In genomic region chr9:67208420-67208819, GRCm38 (mm10) we compare ENCODE assay signal across 13 mouse cellular contexts.
DNase-seq lines count a peak whose midpoint lies in the region; ATAC-seq and TF ChIP-seq lines count a peak whose summit lies in the region.
"Had no signal": no experiment of that assay in that cellular context is flagged by ENCODE, and none has a peak within 500 bp of the region (broad histone marks: within the 10 kb centered on the region; RNA-seq: fewer than 3 reads in every experiment).

No protein-coding gene starts in this region.

- H3K9me3 ChIP-seq in heart, postnatal 0 days (replicated peaks; ENCODE audit: control insufficient read depth, low read length), result no peaks in the 10 kb centered on the region
- H3K9me3 ChIP-seq in limb, embryonic 10.5 days (replicated peaks), result no peaks in the 10 kb centered on the region

- no peak for TF ChIP-seq CTCF in heart, postnatal 0 days (IDR thresholded peaks at IDR 0.05; ENCODE audit: low read depth)

- H3K4me1 ChIP-seq in heart, postnatal 0 days (ENCODE audit: control insufficient read depth, insufficient read depth), result peaks cover 14% of the 10 kb centered on the region
- peaks cover 20% of the 10 kb centered on the region for H3K4me1 ChIP-seq in limb, embryonic 10.5 days
- H3K4me1 ChIP-seq: megakaryocyte, embryonic 14.5 days had no signal

- intact Hi-C loops in left cerebral cortex, postnatal 25 days (cut with DNase I), result no loop called here

- H3K36me3 ChIP-seq in heart, postnatal 0 days (replicated peaks; ENCODE audit: control insufficient read depth, insufficient read depth, low read length), result no peaks in the 10 kb centered on the region
- H3K36me3 ChIP-seq in limb, embryonic 10.5 days, result no peaks in the 10 kb centered on the region

- DNase-seq in heart, postnatal 0 days (ENCODE audit: low spot score), result no peak
- DNase-seq in heart, adult 18-20 months, result no peak
- peak; percentile 97 for DNase-seq in ES-CJ7 (ENCODE audit: low read depth, low spot score)
- DNase-seq in embryo, embryonic 9.5 days (ENCODE audit: extremely low spot score), result peak; percentile 47
- no peak for DNase-seq in limb, embryonic 10.5 days (ENCODE audit: low spot score)
- DNase-seq in left cerebral cortex, postnatal 25 days (ENCODE audit: low spot score in 2 of 2), result no peak
- no peak for DNase-seq in adrenal gland, postnatal 10 days
- DNase-seq in retina, postnatal 1 day, result no peak
- DNase-seq: adrenal gland, postnatal 36 days; cerebellum, adult 2 months; gastrocnemius, postnatal 14 days; right cerebral cortex, postnatal 4 days had no signal

- no peaks in the 10 kb centered on the region for H3K27me3 ChIP-seq in heart, postnatal 0 days (ENCODE audit: control insufficient read depth, insufficient read depth, low read length)
- no peaks in the 10 kb centered on the region for H3K27me3 ChIP-seq in limb, embryonic 10.5 days (ENCODE audit: low read depth, poor library complexity, severe bottlenecking)

- no peak overlapping the region for H3K9ac ChIP-seq in heart, postnatal 0 days (replicated peaks; ENCODE audit: low read depth, low read length)

- H3K4me3 ChIP-seq in heart, postnatal 0 days (ENCODE audit: low read depth, low read length), result no peak overlapping the region
- no peak overlapping the region for H3K4me3 ChIP-seq in limb, embryonic 10.5 days
- H3K4me3 ChIP-seq: megakaryocyte, embryonic 14.5 days had no signal

- no peak overlapping the region for H3K4me2 ChIP-seq in heart, postnatal 0 days (ENCODE audit: low read depth, low read length)

- TF ChIP-seq EP300 in heart, postnatal 0 days (IDR thresholded peaks at IDR 0.05; ENCODE audit: low read depth), result no peak

- 0 out of 2 replicates have a peak overlapping the region, but pooled peaks have one; percentile 0 for H3K27ac ChIP-seq in heart, postnatal 0 days (ENCODE audit: low read depth)
- H3K27ac ChIP-seq in limb, embryonic 10.5 days, result 0 out of 2 replicates have a peak overlapping the region, but pooled peaks have one; percentile 5

- no peak for ATAC-seq in heart, postnatal 0 days (ENCODE audit: insufficient read depth, low read depth)

- WGBS in heart, postnatal 0 days, result 30% methylated on average over 3 of the region's 3 CpGs
- WGBS in limb, embryonic 10.5 days, result 32% methylated on average over 3 of the region's 3 CpGs

Comparison
In these comparisons a context has a peak if more than half of its experiments do, and no peak if none do; other contexts are left out.
1. DNase-seq: peak in ES-CJ7 (single experiment) and embryo, embryonic 9.5 days (single experiment); none in heart, postnatal 0 days (single experiment), heart, adult 18-20 months (0 of 2), limb, embryonic 10.5 days (single experiment), left cerebral cortex, postnatal 25 days (0 of 2), adrenal gland, postnatal 10 days (single experiment) and retina, postnatal 1 day (single experiment).